Mouse (Mus musculus): ENCODE measurements around the gene Xaf1.
"Not testable (repeated sequence)": the region's sequence is repeated elsewhere in the genome, so short reads cannot be mapped to it uniquely, and the experiment has no call there.

Xaf1 gene

DNA sequence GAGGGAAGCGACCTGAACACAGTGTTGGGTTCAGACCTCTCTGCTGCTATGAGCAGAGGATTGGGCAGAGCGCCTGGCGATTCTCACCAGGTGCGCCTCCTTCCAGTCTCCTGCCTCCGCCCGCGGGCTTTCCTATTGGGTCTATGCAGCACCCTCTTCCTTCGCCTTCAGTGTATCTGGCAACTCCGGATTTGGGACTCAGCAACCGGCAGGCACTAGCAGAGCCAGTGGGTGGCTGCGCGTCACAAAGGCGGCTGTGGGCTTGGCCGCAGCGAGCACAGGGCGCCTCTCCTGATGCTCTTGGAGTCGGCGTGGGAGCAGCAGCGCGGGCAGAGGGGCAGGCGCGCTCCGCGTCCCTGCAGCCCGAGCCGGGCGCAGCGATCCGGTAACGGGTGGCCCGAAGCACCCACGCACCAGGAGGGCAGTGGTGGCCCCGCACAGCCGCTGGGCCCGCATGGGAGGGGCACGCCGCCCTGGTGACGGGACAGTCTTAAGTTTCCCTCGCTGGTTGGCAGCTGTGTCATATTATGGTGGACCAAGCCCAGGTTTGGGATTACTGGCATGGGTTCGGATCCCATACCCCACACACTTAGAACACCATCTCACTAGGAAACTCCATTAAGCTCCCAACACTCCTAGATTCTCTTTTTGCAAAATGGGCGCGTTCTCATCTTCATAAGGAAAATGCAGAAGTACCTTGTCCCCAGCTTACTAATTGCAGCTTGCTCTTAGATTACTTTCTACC lies 12.9 kb downstream of the Xaf1 start, which contains the start of gene Fbxo39:
Gene Fbxo39 (plus strand): TSS at position 294 of the 745 bp plus-strand sequence.
- no peak for DNase-seq

- DNase-seq, result no peak
Observed at GRCm38 (mm10) chr11:72318026-72318425, 16.6 kb downstream of the Xaf1 start.

- no peak for DNase-seq
Observed at GRCm38 (mm10) chr11:72324431-72324830, 23.0 kb downstream of the Xaf1 start.

DNA sequence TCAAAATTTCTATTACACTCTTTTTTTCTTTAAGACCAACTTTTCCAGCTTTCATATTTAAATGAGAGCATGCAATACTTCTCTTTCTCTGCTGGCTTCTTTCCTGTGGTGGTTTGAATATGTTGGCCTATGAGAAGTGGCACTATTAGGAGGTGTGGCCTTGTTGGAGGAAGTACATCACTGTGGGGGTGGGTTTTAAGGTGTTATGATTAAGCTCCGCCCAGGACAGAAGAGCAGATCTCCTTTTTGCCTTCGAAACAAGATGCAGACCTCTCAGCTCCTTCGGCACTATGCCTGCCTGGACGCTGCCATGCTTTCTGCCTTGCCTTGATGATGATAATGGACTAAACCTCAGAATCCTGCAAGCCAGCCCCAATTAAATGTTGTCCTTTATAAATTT lies 24.3 kb downstream of the Xaf1 start:
- DNase-seq, result no peak

- DNase-seq, result no peak
Observed at GRCm38 (mm10) chr11:72332951-72333667, 31.7 kb downstream of the Xaf1 start.

DNA sequence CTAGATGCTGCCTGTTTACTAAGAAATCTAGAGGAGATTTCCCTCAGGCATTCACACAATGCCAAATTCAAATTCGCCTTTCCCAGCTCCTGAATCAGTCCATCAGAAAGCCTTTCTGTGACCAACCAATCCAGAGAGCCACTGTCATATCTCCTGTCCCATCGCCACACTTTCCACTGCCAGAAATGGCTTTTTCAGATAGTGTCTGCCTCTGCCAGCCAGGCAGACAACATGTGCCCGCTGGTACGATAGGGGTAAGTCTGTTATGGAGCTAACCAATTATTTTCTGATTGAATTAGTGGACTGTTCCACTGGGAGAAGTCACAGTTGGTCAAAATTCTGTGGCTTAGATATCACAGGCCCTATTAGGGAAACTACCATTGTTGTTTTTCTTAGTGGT lies 33.2 kb downstream of the Xaf1 start:
- DNase-seq, result no peak

GRCm38 (mm10) chr11:72336726-72337125 lies 35.3 kb downstream of the Xaf1 start:
- DNase-seq, result no peak

DNA sequence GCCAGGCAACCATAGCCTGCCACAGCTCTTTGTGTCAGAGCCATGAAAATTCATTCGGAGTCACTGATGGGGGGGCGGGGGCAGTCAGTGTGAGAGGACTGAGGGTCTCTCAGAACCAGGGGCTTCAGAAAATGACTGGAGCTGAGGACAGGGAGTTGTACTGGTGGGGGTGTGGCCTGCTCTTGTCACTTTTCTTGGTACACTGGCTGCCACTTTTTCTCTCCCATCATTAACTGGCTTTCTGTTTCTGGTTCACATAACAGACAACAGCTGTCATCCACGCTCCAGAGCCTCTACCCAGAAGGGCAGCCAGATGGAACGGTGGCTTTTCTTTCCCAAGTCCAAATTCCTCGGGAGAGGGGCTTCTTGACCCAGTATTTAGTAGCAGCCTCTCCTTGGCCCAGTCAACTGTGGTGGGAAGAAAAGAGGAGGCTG lies 37.0 kb downstream of the Xaf1 start:
- no peak for DNase-seq

DNA sequence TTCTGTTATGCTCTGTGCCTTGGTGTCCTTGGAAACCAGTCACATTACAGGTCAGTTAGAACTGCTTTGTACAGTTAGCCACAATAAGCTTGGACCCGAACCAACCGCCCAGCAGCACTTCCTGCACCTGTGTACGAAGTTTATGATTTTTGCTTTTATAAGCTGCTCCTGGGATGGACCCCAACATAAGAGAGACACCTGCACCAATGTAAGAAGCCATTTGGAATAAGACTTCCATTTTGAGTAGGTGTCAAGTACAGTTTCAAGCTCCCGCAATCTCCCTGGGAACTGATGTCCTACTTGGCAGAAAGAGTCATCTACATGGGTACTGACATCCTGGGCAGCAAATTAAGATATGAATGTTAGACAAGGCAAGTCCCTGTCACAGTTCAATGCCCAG lies 38.3 kb downstream of the Xaf1 start:
- DNase-seq, result no peak

DNA sequence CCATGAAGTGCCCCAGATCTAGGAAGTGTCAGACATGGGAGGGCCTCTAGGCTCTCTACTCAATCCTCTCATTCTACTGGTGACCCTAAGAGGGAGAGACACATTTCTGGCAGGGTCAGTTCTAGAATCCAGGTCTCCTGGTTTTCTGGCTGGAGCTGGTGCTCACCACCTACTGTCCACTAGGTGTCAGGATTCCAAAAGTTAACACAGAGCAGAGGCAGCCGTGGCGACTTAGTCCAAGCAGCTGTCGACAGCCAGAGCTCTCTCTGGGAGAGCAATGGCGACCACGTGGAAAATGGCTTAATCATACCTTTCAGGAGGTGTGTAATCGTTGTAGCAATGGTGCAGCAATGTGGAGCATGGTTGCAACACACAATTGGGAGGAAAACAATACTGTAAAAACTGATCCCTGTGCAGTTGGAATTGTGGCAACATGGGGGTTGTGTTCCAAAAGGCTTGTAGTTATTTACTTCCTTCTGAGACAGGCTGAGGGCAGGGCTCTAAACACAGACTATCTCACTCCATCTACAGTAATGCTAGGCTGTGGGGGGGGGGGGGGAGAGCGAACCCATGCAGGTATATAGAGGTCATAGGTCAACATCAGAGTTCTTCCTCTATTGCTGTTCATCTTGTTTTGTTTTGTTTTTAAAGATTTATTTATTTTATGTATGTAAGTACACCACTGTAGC lies 41.3 kb downstream of the Xaf1 start:
- DNase-seq, result peak; percentile 79

- DNase-seq, result not testable (repeated sequence)
Observed at GRCm38 (mm10) chr11:72343238-72343625, 41.8 kb downstream of the Xaf1 start.

GRCm38 (mm10) chr11:72343904-72344303 lies 42.5 kb downstream of the Xaf1 start:
- peak; percentile 66 for DNase-seq

DNA sequence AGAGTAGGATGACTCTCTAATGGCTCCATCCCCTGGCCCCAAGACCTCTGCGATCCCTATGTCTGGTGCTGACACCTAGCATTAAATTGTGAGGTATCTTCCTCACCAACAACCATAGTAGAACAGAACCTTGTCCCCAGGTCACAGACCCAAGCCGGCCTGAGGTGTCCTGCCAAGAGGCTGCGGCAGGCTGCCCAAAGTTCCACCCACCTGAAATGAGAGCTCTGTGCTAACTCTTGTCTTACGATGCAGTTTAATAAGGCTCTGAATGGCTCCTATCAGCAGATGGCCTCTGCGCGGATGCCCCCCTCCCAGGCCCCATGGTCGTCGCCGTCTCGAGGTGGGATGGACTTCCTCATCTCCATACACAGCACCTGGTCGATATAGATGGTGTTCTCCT lies 43.1 kb downstream of the Xaf1 start:
- DNase-seq, result no peak

GRCm38 (mm10) chr11:72348563-72348962 lies 47.1 kb downstream of the Xaf1 start:
- no peak for DNase-seq

- no peak for DNase-seq
Observed at GRCm38 (mm10) chr11:72349016-72349415, 47.6 kb downstream of the Xaf1 start.

DNA sequence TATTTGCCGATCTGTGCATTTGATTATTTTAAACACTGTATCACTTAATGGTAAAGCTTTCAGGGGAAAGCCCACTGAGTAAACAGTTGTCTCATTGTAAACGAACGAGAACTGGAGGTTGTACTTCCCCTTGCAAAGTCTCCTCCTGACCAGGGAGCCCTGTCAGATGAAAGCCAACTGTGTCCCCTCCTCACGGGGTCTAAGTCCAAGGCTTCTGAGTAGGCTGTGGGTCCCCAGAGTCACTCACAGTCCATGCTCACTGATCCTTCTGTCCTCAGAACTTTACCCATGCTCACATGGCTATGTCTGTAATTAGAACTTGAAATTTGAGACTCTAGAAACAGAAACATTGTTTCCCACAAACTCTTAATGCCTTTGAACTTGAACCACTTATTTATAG lies 48.2 kb downstream of the Xaf1 start:
- no peak for DNase-seq

DNA sequence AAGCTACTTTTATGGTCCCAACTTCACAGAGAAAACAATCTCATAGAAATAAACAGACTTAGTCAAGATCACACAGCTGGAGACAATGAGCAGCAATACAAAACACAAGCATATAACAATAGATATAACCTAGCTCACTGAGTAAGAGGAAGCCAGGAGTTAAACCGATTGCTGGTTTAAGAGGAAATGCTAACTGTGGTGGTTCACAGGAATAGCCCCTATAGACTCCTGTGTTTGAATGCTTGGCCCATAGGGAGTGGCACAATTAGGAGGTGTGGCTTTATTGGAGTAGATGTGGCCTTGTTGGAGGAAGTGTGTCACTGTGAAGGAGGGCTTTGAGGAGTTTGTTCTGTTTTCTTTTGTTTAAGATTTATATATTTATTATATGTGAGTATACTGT lies 50.8 kb downstream of the Xaf1 start:
- no peak for DNase-seq

DNA sequence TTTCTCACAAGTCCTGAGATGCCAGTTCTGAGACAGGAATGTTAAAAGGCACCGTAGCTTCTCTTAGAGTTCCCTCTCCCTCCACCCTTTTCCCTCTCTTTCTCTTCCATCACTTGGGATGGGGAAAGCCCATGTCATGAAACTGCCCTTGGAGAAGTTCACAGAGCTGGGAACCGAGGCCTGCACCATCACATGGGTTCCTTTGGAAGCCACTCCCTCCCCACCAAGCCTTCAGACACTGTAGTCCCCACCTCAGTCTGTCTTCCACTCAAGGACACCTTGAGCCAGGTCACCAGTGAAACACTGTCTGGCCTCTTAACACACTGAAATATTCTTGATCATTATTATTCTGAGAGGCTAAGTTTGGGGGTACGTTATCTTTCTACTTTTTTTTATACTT lies 51.8 kb downstream of the Xaf1 start:
- DNase-seq, result no peak

- peak; percentile 85 for DNase-seq
Observed at GRCm38 (mm10) chr11:72354971-72355728, 53.7 kb downstream of the Xaf1 start.

DNA sequence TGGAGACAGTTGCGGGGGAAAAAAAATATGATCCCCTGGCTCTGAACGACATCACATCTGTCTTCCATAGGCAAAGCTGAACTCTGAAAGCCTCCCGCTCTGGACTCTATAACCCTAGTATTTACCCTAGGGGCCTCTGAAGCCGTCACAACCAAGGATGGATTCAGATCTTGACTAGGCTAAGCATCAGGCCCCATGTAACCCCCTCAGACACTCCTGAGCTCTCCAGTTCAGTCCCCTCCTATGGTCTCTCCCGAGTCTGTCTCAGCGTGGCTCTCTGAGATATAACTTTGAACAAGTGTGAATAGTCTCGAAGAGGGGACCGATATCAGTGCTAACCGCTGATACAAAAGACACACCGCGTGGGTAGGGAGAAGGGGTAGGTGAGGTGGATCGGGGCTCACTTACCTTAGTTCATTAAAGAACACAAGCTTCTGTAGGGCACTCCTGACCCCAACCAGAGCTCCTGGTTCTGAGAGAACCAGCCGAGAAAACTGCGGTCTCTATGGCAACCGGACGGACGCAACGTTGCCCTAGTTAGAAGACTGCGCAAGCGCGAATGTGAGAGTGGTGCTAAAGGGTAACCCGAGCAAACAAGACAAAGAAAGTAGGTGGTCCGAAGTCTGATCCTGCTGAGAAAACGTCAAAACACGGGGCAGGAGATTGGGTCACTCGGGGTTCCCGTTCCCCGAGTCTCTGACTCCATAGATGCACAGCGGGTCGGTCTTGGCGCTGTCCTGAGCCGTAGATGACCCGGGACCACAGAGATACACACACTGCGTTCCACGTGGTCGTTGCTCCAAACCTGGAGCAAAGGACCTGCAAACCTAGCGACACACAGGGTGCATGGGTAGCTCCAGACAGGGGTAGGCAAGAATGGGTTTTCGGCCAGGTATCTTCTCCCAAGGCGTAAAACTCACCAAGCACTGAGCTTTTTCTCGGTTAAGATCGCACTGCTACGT lies 60.2 kb downstream of the Xaf1 start:
- DNase-seq, result peak; percentile 78

DNA sequence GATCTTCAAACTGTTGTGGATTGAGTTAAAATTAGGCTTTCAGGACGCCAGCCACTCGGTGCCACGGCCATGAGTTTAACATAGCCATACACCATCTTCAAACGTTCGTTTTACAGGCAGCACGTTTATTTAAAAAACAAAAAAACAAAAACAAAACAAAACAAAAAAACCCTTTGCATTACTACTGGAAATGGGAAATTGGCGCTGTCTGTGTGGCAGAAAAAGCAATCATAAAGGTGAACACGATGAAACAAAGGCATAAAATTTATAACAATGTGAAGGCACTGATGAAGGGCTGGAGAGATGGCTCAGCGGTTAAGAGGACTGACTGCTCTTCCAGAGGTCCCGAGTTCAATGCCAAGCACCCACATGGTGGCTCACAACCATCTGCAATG lies 60.9 kb downstream of the Xaf1 start, which contains the start of gene Tekt1:
Gene Tekt1 (minus strand): TSS at position 96 of the 395 bp plus-strand sequence.
- DNase-seq, result no peak

All from lung, postnatal 36 days (tissue).